Mouse (Mus musculus) forebrain, embryonic 12.5 days (tissue): ENCODE measurements at regions not wholly inside any gene's neighbourhood (a gene's known extent, or its start where the extent isn't known, plus 50 kb on each side); places are given as distances from the start of the nearest gene placed in this dataset.

Experiments
- ATAC-seq: fragments of 200-750 bp; cut with Nextera tagmentation; 2 replicates; pipeline ENCODE4 v1.8.0; 2017; ENCODE audit warnings: moderate TSS enrichment; ENCODE audit not compliant: low FRiP score
- H3K27ac ChIP-seq: fragments of 300-500 bp; sonication (generic); 2 replicates; pipeline ENCODE4 v1.5.1; 2016; ENCODE audit warnings: mild to moderate bottlenecking
- H3K27me3 ChIP-seq: fragments of 300-500 bp; sonication (generic); 2 replicates; pipeline ENCODE4 v1.6.1; 2016; ENCODE audit warnings: mild to moderate bottlenecking
- H3K36me3 ChIP-seq: fragments of 300-500 bp; sonication (generic); replicated peaks from 2 replicates; pipeline ENCODE4 v1.6.1; 2016; ENCODE audit warnings: mild to moderate bottlenecking
- H3K4me1 ChIP-seq: fragments of 300-500 bp; sonication (generic); 2 replicates; pipeline ENCODE4 v1.6.1; 2016
- H3K4me2 ChIP-seq: fragments of 300-500 bp; sonication (generic); 2 replicates; pipeline ENCODE4 v1.6.1; 2016; ENCODE audit warnings: mild to moderate bottlenecking, moderate library complexity
- H3K4me3 ChIP-seq: fragments of 300-500 bp; sonication (generic); replicated peaks from 2 replicates; pipeline ENCODE4 v1.5.1; 2016; ENCODE audit warnings: mild to moderate bottlenecking
- H3K9ac ChIP-seq: fragments of 300-500 bp; sonication (generic); 2 replicates; pipeline ENCODE4 v1.6.1; 2016; ENCODE audit warnings: mild to moderate bottlenecking
- H3K9me3 ChIP-seq: fragments of 300-500 bp; sonication (generic); 2 replicates; pipeline ENCODE4 v1.6.1; 2016
- WGBS: fragments of 180-500 bp; shearing (Covaris S2); methylation state at CpG from one replicate; pipeline ENCODE4 v1.1.7; 2016; 5-methylcytosine and 5-hydroxymethylcytosine counted together

DNA sequence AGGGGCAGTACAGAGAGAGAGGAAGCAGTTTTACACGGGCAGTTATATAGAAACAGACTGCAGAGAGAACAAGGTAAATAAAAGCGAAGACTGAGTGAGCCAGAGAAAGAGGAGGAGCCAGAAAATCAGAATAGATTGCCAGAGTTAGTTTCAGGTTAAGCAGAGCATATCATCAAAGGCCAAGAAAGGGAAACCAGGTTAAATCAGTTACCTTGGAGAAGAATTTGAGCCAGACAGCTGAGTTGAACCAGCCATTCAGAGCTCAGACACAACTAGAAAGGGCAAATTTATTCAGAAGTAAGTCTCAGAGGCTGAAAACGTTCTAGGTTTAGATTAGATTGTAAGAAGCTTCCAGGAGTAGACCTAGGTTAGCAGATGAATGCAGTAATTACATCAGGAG is 858.6 kb downstream of the Adgrl3 start:
- no peaks in the 10 kb centered on the region for H3K36me3 ChIP-seq
- no peak overlapping the region for H3K4me3 ChIP-seq
- no peak overlapping the region for H3K27ac ChIP-seq
- no peaks in the 10 kb centered on the region for H3K4me1 ChIP-seq
- H3K9ac ChIP-seq: no peak overlapping the region
- no peaks in the 10 kb centered on the region for H3K27me3 ChIP-seq
- no peaks in the 10 kb centered on the region for H3K9me3 ChIP-seq
- 78% methylated on average over 3 of the region's 3 CpGs for WGBS
- H3K4me2 ChIP-seq: no peak overlapping the region
- ATAC-seq: no peak

GRCm38 (mm10) chr5:81893358-81893757 is 873.4 kb downstream of the Adgrl3 start:
- no peaks in the 10 kb centered on the region for H3K4me1 ChIP-seq
- no peak overlapping the region for H3K4me3 ChIP-seq
- WGBS: 67% methylated on average over 6 of the region's 6 CpGs
- no peak overlapping the region for H3K4me2 ChIP-seq
- no peak overlapping the region for H3K9ac ChIP-seq
- no peak overlapping the region for H3K27ac ChIP-seq
- H3K9me3 ChIP-seq: no peaks in the 10 kb centered on the region
- ATAC-seq: no peak
- no peaks in the 10 kb centered on the region for H3K27me3 ChIP-seq
- no peaks in the 10 kb centered on the region for H3K36me3 ChIP-seq

GRCm38 (mm10) chr5:81909368-81909767 is 889.4 kb downstream of the Adgrl3 start:
- H3K27me3 ChIP-seq: no peaks in the 10 kb centered on the region
- H3K9me3 ChIP-seq: no peaks in the 10 kb centered on the region
- H3K4me2 ChIP-seq: no peak overlapping the region
- no peaks in the 10 kb centered on the region for H3K36me3 ChIP-seq
- peaks cover 7% of the 10 kb centered on the region; the same call in 1 of the 2 replicates for H3K4me1 ChIP-seq
- no peak overlapping the region for H3K9ac ChIP-seq
- no peak overlapping the region for H3K27ac ChIP-seq
- ATAC-seq: no peak
- WGBS: 87% methylated on average over 6 of the region's 6 CpGs
- no peak overlapping the region for H3K4me3 ChIP-seq

- 35% methylated on average over 8 of the region's 8 CpGs for WGBS
- no peak overlapping the region for H3K9ac ChIP-seq
- no peak for ATAC-seq
- no peaks in the 10 kb centered on the region for H3K27me3 ChIP-seq
- H3K4me1 ChIP-seq: peaks cover 7% of the 10 kb centered on the region; the same call in 1 of the 2 replicates
- H3K27ac ChIP-seq: no peak overlapping the region
- no peaks in the 10 kb centered on the region for H3K36me3 ChIP-seq
- H3K4me2 ChIP-seq: peak overlapping the region; percentile 19; the same call in 1 of the 2 replicates
- H3K4me3 ChIP-seq: no peak overlapping the region
- no peaks in the 10 kb centered on the region for H3K9me3 ChIP-seq
Observed at GRCm38 (mm10) chr5:81909964-81910363, 890.0 kb downstream of the Adgrl3 start.

DNA sequence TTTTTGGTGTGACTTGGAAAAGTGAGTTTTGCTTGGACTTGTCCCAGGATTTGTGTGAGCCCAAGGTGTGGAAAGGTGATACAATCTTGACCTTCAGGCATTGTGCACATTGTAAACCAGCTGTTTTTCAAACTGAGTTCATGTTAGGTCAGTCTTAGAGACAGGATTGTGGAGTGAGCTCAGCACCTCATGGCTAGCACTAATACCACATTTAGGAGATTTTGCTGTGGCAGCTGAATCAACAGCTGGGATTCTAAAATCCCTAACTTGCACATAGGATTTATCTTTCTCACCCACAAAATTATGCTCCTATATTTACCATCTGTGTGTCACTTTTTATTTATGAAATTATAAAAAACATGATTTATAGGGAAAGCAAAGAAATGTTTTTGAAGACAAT is 896.7 kb downstream of the Adgrl3 start:
- Histone ChIP-seq H3K4me1 (no peaks in the 10 kb centered on the region), H3K4me2 (no peak overlapping the region), H3K36me3 (no peaks in the 10 kb centered on the region), H3K27ac (no peak overlapping the region), H3K9ac (no peak overlapping the region), H3K27me3 (no peaks in the 10 kb centered on the region), H3K9me3 (no peaks in the 10 kb centered on the region), H3K4me3 (no peak overlapping the region)
- no peak for ATAC-seq

GRCm38 (mm10) chr5:81940798-81941197 is 920.9 kb downstream of the Adgrl3 start:
- ATAC-seq: no peak
- Histone ChIP-seq H3K4me3 (no peak overlapping the region), H3K4me1 (no peaks in the 10 kb centered on the region), H3K9ac (no peak overlapping the region), H3K27ac (no peak overlapping the region), H3K36me3 (no peaks in the 10 kb centered on the region), H3K27me3 (no peaks in the 10 kb centered on the region), H3K9me3 (no peaks in the 10 kb centered on the region), H3K4me2 (no peak overlapping the region)
- WGBS: 83% methylated on average over 5 of the region's 5 CpGs

DNA sequence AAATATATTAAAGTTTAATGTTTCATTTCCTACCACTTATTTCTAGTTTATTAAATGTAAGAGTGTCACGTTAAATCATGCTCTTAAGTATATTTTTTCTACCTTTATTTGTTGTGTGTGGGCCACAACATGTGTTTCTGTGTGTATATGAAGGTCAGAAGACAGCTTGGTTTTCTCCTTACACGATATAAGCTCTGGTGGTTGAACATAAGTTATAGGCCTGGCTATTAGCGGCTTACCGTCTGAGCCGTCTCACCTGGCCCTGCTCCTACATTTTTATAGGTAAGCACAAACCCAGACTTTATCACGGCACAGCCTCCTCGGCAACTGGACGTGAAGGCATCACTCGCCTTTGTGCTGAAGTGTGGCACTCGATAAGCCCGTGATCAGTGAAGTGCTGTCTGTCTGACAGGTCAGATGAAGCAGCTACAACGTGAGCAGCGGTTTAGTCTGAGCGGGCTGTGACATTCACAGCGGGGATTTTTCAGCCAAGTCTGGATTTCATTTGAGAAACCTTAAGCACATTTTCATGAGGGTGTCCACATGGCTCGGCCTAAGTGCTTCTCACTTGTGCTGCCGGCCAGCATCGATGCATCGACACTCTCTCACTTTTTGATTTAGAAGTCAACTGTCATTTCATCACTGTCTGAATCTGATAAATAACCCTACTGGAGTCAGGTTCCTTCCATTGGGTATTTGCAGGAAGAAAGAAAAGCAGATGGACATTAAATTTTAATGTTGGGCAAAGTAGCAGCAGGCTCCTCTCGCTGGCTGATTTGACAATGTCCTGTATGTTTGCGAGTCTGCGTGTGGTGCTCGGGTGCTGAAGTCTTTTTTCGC is 950.0 kb downstream of the Adgrl3 start:
- Histone ChIP-seq H3K9ac (no peak overlapping the region), H3K9me3 (no peaks in the 10 kb centered on the region), H3K27ac (no peak overlapping the region), H3K4me1 (peaks cover 6% of the 10 kb centered on the region), H3K4me2 (no peak overlapping the region), H3K36me3 (no peaks in the 10 kb centered on the region), H3K4me3 (no peak overlapping the region), H3K27me3 (no peaks in the 10 kb centered on the region)
- ATAC-seq: peak; percentile 49; the same call in 1 of the 2 replicates
- WGBS: 77% methylated on average over 24 of the region's 24 CpGs

DNA sequence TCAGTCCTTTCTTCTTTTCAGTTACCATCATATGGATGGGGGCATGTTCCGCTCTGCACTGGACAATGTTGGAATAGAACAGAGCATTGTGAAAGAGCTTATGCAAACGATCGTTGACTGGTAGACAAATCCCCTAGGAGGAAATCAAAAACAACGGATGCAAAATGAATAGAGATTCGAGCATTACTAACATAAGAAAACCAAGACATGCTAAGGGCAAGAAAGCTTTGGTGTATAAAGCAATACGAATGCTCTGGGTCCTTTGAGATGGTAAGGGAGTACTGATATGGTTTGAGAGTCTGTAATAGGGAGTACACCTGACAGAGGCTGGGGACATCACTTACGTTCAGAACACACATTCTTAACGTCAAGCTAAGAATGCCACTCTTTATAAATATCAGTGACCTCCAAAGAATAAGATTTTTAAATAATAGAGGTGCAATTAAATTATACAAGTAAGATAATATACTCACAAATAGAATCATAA is 950.6 kb downstream of the Adgrl3 start:
- ATAC-seq: no peak
- Histone ChIP-seq H3K4me2 (no peak overlapping the region), H3K9ac (no peak overlapping the region), H3K9me3 (no peaks in the 10 kb centered on the region), H3K27ac (no peak overlapping the region), H3K27me3 (no peaks in the 10 kb centered on the region), H3K36me3 (no peaks in the 10 kb centered on the region), H3K4me3 (no peak overlapping the region), H3K4me1 (peaks cover 6% of the 10 kb centered on the region)
- WGBS: 62% methylated on average over 8 of the region's 8 CpGs

DNA sequence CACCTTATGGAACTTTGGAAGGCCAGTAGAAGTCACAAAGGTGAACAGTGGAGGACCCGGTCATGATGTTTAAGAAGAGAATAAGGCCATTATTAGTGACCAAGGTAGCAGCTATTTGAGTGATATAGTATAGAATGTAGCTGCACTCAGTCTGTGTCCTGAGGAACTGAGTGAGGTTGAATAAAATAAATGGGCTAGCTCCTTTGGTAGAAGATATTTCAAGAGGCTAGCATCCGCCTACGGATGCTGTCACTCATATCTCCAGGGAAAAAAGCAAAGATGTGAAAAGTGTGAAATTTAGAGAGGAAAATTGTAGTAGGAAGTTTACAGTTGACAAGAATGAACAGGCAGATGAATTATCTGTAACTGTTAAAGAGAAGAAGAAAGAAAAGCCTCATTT is 956.6 kb downstream of the Adgrl3 start:
- Histone ChIP-seq H3K4me3 (no peak overlapping the region), H3K36me3 (no peaks in the 10 kb centered on the region), H3K9me3 (no peaks in the 10 kb centered on the region), H3K9ac (no peak overlapping the region), H3K4me2 (no peak overlapping the region), H3K27me3 (no peaks in the 10 kb centered on the region), H3K27ac (no peak overlapping the region), H3K4me1 (no peaks in the 10 kb centered on the region)
- ATAC-seq: no peak
- 91% methylated on average over 3 of the region's 3 CpGs for WGBS

- H3K36me3 ChIP-seq: no peaks in the 10 kb centered on the region
- no peak overlapping the region for H3K4me3 ChIP-seq
- no peak overlapping the region for H3K4me2 ChIP-seq
- no peaks in the 10 kb centered on the region for H3K9me3 ChIP-seq
- 88% methylated on average over 4 of the region's 4 CpGs for WGBS
- ATAC-seq: no peak
- no peaks in the 10 kb centered on the region for H3K27me3 ChIP-seq
- H3K9ac ChIP-seq: no peak overlapping the region
- H3K4me1 ChIP-seq: no peaks in the 10 kb centered on the region
- H3K27ac ChIP-seq: no peak overlapping the region
Observed at GRCm38 (mm10) chr5:81983351-81983750, 963.4 kb downstream of the Adgrl3 start.

GRCm38 (mm10) chr5:81988069-81988468 is 968.1 kb downstream of the Adgrl3 start:
- no peaks in the 10 kb centered on the region for H3K36me3 ChIP-seq
- WGBS: 89% methylated on average over 6 of the region's 6 CpGs
- no peak overlapping the region for H3K4me3 ChIP-seq
- H3K4me1 ChIP-seq: no peaks in the 10 kb centered on the region
- no peak overlapping the region for H3K27ac ChIP-seq
- no peak overlapping the region for H3K4me2 ChIP-seq
- no peak for ATAC-seq
- H3K9ac ChIP-seq: no peak overlapping the region
- H3K9me3 ChIP-seq: no peaks in the 10 kb centered on the region
- H3K27me3 ChIP-seq: no peaks in the 10 kb centered on the region

- no peak for ATAC-seq
- no peaks in the 10 kb centered on the region for H3K9me3 ChIP-seq
- H3K27me3 ChIP-seq: no peaks in the 10 kb centered on the region; the same call in 1 of the 2 replicates
- WGBS: 84% methylated on average over 2 of the region's 2 CpGs
- no peak overlapping the region for H3K27ac ChIP-seq
- H3K4me3 ChIP-seq: no peak overlapping the region
- H3K36me3 ChIP-seq: no peaks in the 10 kb centered on the region
- no peak overlapping the region for H3K9ac ChIP-seq
- H3K4me2 ChIP-seq: no peak overlapping the region
- no peaks in the 10 kb centered on the region for H3K4me1 ChIP-seq
Observed at GRCm38 (mm10) chr5:82007955-82008354, 988.0 kb downstream of the Adgrl3 start.

DNA sequence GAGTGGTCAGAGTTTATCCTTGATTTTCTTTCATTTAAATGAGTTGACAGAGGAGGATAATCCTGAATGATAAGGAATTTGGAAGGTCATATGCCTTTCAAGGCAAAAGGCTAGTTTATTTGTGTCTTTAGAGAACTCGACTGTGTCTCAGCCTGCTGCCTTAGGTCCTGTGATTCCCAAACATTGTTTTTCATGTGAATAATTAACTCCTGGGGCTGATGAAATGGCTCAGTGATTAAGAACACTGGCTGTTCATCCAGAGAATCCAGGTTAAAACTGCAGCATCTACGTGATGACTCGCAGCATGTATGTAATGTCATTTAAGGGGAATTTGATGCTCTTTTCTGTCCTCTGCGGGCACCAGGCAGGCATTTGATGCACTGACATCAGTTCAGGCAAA is 1004.2 kb downstream of the Adgrl3 start:
- WGBS: 8% methylated on average over 4 of the region's 4 CpGs
- Histone ChIP-seq H3K27ac (no peak overlapping the region), H3K4me1 (no peaks in the 10 kb centered on the region; the same call in 1 of the 2 replicates), H3K36me3 (no peaks in the 10 kb centered on the region), H3K4me3 (no peak overlapping the region), H3K4me2 (no peak overlapping the region), H3K9me3 (no peaks in the 10 kb centered on the region), H3K9ac (no peak overlapping the region), H3K27me3 (no peaks in the 10 kb centered on the region)
- no peak for ATAC-seq
